Mouse (Mus musculus) olfactory bulb, adult 2 months (tissue): Measurements from ENCODE around the gene Iqck.

Experiments
- CTCF ChIP-seq: fragments of 200-500 bp; IDR thresholded peaks from 2 replicates; pipeline ENCODE4 v1.5.1; 2012; ENCODE audit warnings: low read depth, mild to moderate bottlenecking, low read length, moderate library complexity; ENCODE audit not compliant: insufficient read depth
- POLR2A ChIP-seq: fragments of 200-500 bp; IDR thresholded peaks from 2 replicates; pipeline ENCODE4 v1.6.1; 2012; ENCODE audit warnings: mild to moderate bottlenecking, low read depth, low read length, moderate library complexity; ENCODE audit not compliant: insufficient read depth

DNA sequence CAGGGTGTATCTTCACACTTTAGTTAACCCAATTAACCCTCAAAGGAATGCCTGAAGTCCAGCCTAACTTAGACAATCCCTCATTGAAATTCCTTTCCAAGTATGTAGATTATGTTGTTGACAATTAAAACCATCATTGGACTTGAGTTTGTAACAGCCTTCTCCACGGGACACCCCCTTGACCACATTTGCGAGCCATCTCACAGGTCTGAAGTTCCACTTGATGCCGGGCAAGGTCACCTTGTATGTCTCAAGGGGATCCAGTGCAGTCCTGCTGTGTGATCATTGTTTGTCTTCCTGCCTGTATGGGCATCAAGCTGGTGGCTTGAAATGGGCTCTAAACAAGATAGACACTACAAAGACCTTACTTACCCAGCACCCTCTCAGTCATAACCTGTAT is 113.3 kb downstream of the Iqck start:
- TF ChIP-seq CTCF (no peak), POLR2A (no peak)
